Mouse (Mus musculus) forebrain, postnatal 0 days (tissue): ENCODE measurements at regions not wholly inside any gene's neighbourhood (a gene's known extent, or its start where the extent isn't known, plus 50 kb on each side); places are given as distances from the start of the nearest gene placed in this dataset.

ENCODE experiments used
- ATAC-seq: fragments of 200-750 bp; cut with Nextera tagmentation; 2 replicates; pipeline ENCODE4 v1.8.0; 2017; ENCODE audit warnings: mild to moderate bottlenecking, moderate library complexity
- DNase-seq: peaks from one replicate; pipeline ENCODE4 v3.0.0-alpha.2; 2015
- H3K27ac ChIP-seq: fragments of 300-500 bp; sonication (generic); 2 replicates; pipeline ENCODE4 v1.5.1; 2014; ENCODE audit warnings: low read depth, mild to moderate bottlenecking, antibody characterized with exemption, low read length, moderate library complexity, mixed read lengths
- H3K27me3 ChIP-seq: fragments of 300-500 bp; sonication (generic); 2 replicates; pipeline ENCODE4 v1.6.1; 2014; ENCODE audit warnings: mild to moderate bottlenecking, low read length, mixed read lengths; ENCODE audit not compliant: insufficient read depth
- H3K36me3 ChIP-seq: fragments of 300-500 bp; sonication (generic); 2 replicates; pipeline ENCODE4 v1.6.1; 2014; ENCODE audit warnings: mild to moderate bottlenecking, moderate library complexity; ENCODE audit not compliant: insufficient read depth
- H3K4me1 ChIP-seq: fragments of 300-500 bp; sonication (generic); 2 replicates; pipeline ENCODE4 v1.6.1; 2014; ENCODE audit warnings: antibody characterized with exemption; ENCODE audit not compliant: insufficient read depth
- H3K4me2 ChIP-seq: fragments of 300-500 bp; sonication (generic); 2 replicates; pipeline ENCODE4 v1.6.1; 2014; ENCODE audit warnings: low read depth, mild to moderate bottlenecking, moderate library complexity
- H3K4me3 ChIP-seq: fragments of 300-500 bp; sonication (generic); 2 replicates; pipeline ENCODE4 v1.5.1; 2014; ENCODE audit warnings: low read depth, low read length, mixed read lengths
- H3K9ac ChIP-seq: fragments of 300-500 bp; sonication (generic); 2 replicates; pipeline ENCODE4 v1.6.1; 2014; ENCODE audit warnings: mild to moderate bottlenecking
- H3K9me3 ChIP-seq: fragments of 300-500 bp; sonication (generic); 2 replicates; pipeline ENCODE4 v1.6.1; 2016; ENCODE audit warnings: low read length
- CTCF ChIP-seq: sonication (generic); IDR thresholded peaks from 2 replicates; pipeline ENCODE4 v1.5.1; 2016; ENCODE audit warnings: antibody characterized with exemption, control low read depth, low read depth
- WGBS: fragments of 180-500 bp; shearing (Covaris S2); extraction: QIAGEN DNeasy Blood & Tissue Kit; methylation state at CpG from one replicate; pipeline ENCODE4 v1.1.7; 2014; 5-methylcytosine and 5-hydroxymethylcytosine counted together

DNA sequence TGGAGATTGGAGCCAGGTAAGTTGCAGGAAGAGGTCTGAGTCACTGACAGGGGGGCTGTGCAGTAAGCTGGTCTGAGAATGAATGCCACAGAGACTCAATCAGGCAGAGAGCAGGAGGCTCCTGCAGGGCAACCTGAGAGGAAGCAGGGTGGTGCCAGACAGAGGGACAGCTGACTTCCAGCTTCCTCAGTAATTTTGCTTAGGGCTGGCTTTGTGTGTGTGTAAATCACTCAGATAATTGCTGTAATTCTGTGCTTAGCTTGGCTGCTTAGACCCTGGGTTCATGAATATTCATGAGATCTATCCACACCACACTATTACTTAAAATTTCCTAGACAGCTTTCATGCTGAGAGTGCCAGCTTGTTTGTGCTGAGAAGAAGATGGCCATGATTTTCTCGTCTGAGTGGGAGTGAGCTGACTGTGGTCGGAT, 408.7 kb downstream of the Cmpk2 start:
- Histone ChIP-seq H3K27ac (peak overlapping the region; percentile 75), H3K9me3 (no peaks in the 10 kb centered on the region), H3K36me3 (no peaks in the 10 kb centered on the region), H3K4me2 (no peak overlapping the region), H3K9ac (no peak overlapping the region), H3K4me1 (peaks cover 13% of the 10 kb centered on the region), H3K4me3 (no peak overlapping the region), H3K27me3 (no peaks in the 10 kb centered on the region)
- DNase-seq: peak; percentile 77
- ATAC-seq: peak; percentile 94
- no peak for TF ChIP-seq CTCF
- WGBS: 10% methylated on average over 2 of the region's 2 CpGs

DNA sequence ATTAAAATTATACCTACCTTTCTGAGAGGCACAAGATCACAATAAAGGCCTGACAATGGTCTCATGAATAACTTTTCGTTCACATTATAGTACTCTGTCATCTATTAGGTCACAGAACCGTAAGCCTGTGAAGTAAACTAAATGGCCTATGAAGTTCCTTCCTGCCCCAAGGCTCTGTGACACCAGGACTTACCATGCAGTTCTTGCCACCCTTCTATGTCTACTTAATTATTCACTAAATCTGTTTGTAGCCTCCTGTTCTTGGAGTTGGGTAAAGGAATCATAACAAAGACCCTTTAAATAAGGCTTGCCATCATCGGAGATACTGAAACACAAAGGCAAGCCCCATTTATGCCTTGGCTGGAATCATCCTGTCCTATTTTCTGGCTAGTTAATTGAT, 408.3 kb downstream of the Cmpk2 start:
- Histone ChIP-seq H3K27me3 (no peaks in the 10 kb centered on the region), H3K9me3 (no peaks in the 10 kb centered on the region), H3K9ac (no peak overlapping the region), H3K27ac (peak overlapping the region; percentile 75), H3K4me2 (no peak overlapping the region), H3K4me3 (no peak overlapping the region), H3K4me1 (peaks cover 13% of the 10 kb centered on the region), H3K36me3 (no peaks in the 10 kb centered on the region)
- no peak for DNase-seq
- TF ChIP-seq CTCF: no peak
- ATAC-seq: peak; percentile 28; the same call in 1 of the 2 replicates
- WGBS: 20% methylated on average over 3 of the region's 3 CpGs

DNA sequence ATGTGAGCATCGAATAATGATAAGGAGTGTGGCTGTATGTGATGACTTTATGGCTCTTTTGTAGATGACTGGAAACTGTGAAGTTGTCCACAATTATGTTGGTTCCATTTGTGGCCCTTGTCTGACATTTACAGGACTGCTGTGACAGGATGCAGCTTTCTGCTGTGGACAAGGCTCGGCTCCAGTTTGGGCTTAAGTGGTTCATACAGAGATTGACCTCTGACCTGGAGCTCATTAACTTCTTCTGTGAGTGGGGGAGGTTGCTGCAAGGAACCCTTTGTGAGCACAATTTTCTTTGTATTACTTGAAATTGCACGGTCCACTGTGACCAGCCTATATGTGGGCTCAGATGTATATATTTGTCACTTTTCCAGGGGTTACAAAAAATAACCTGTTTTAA, 403.5 kb downstream of the Cmpk2 start:
- H3K27ac ChIP-seq: no peak overlapping the region
- H3K27me3 ChIP-seq: no peaks in the 10 kb centered on the region
- TF ChIP-seq CTCF: no peak
- WGBS: 35% methylated on average over 3 of the region's 3 CpGs
- no peak overlapping the region for H3K4me3 ChIP-seq
- peaks cover 10% of the 10 kb centered on the region for H3K4me1 ChIP-seq
- DNase-seq (no peak), ATAC-seq (no peak)
- no peak overlapping the region for H3K9ac ChIP-seq
- no peaks in the 10 kb centered on the region for H3K9me3 ChIP-seq
- H3K4me2 ChIP-seq: no peak overlapping the region
- H3K36me3 ChIP-seq: no peaks in the 10 kb centered on the region

- Histone ChIP-seq H3K36me3 (no peaks in the 10 kb centered on the region), H3K27me3 (no peaks in the 10 kb centered on the region), H3K9me3 (no peaks in the 10 kb centered on the region), H3K4me1 (no peaks in the 10 kb centered on the region), H3K4me3 (no peak overlapping the region), H3K9ac (no peak overlapping the region), H3K4me2 (no peak overlapping the region), H3K27ac (no peak overlapping the region)
- no peak for DNase-seq
- WGBS: 56% methylated on average over 6 of the region's 6 CpGs
- peak; percentile 22 for TF ChIP-seq CTCF
- ATAC-seq: peak; percentile 42; the same call in 1 of the 2 replicates
Measured at GRCm38 (mm10) chr12:26867731-26868130, 398.7 kb downstream of the Cmpk2 start.

DNA sequence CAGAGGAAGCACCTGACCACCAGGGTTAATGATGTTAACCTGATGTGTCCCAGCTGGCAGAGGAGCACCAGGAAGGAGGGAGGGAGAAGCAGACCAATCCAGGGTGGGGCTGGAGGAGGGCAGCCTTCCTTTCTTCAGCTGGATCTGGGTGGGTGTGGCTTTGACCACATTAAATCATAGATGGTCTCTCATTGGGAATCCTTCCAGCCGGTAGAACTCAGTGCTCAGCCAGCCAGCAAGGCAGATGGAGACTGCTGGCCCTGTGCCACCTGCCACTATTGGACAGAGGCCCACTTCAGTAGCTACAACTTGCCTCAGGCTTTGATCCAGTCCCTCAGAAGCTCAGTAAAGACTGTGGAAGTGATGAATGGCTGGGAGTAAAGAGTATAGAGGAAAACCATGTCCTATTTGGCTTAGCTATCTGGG, 386.1 kb downstream of the Cmpk2 start:
- H3K9me3 ChIP-seq: 0 out of 2 replicates have a peak, but pooled peaks cover 3% of the 10 kb centered on the region
- WGBS: 25% methylated on average over 1 of the region's 1 CpGs
- no peak overlapping the region for H3K4me3 ChIP-seq
- DNase-seq (peak; percentile 89), ATAC-seq (peak; percentile 80)
- TF ChIP-seq CTCF: no peak
- no peaks in the 10 kb centered on the region for H3K36me3 ChIP-seq
- no peak overlapping the region for H3K9ac ChIP-seq
- no peaks in the 10 kb centered on the region for H3K27me3 ChIP-seq
- peak overlapping the region; percentile 50; the same call in 1 of the 2 replicates for H3K27ac ChIP-seq
- no peak overlapping the region for H3K4me2 ChIP-seq
- peaks cover 5% of the 10 kb centered on the region; the same call in 1 of the 2 replicates for H3K4me1 ChIP-seq

- H3K36me3 ChIP-seq: no peaks in the 10 kb centered on the region
- no peak overlapping the region for H3K4me2 ChIP-seq
- WGBS: 69% methylated on average over 12 of the region's 12 CpGs
- H3K27me3 ChIP-seq: no peaks in the 10 kb centered on the region
- H3K4me1 ChIP-seq: no peaks in the 10 kb centered on the region
- ATAC-seq: no peak
- no peak overlapping the region for H3K4me3 ChIP-seq
- DNase-seq: no peak
- no peak overlapping the region for H3K27ac ChIP-seq
- no peaks in the 10 kb centered on the region for H3K9me3 ChIP-seq
- H3K9ac ChIP-seq: no peak overlapping the region
- no peak for TF ChIP-seq CTCF
Measured at GRCm38 (mm10) chr12:26844917-26845316, 375.9 kb downstream of the Cmpk2 start.

- TF ChIP-seq CTCF: no peak
Measured at GRCm38 (mm10) chr12:26842696-26843095, 373.7 kb downstream of the Cmpk2 start.

More at GRCm38 (mm10) chr12:26842696-26843095, 373.7 kb downstream of the Cmpk2 start:
- Histone ChIP-seq H3K9me3 (no peaks in the 10 kb centered on the region), H3K4me3 (no peak overlapping the region), H3K4me1 (no peaks in the 10 kb centered on the region), H3K4me2 (no peak overlapping the region), H3K36me3 (no peaks in the 10 kb centered on the region), H3K27me3 (no peaks in the 10 kb centered on the region), H3K9ac (no peak overlapping the region), H3K27ac (no peak overlapping the region)
- ATAC-seq: no peak
- 36% methylated on average over 5 of the region's 5 CpGs for WGBS
- no peak for DNase-seq
